Mouse (Mus musculus) limb, embryonic 14.5 days (tissue): ENCODE results near the gene Ikzf1. TPM values are rescaled to one million over a fixed set of nuclear protein-coding genes. Genes with fewer than 3 reads are reported as not detected.

Source experiments
- ATAC-seq: fragments of 200-750 bp; cut with Nextera tagmentation; 2 replicates; pipeline ENCODE4 v1.8.0; 2017; ENCODE audit warnings: low read depth, moderate number of reproducible peaks, moderate TSS enrichment; ENCODE audit not compliant: low FRiP score
- DNase-seq: peaks from one replicate; pipeline ENCODE4 v3.0.0-alpha.2; 2015; ENCODE audit warnings: low spot score
- H3K27ac ChIP-seq: fragments of 300-500 bp; sonication (generic); replicated peaks from 2 replicates; pipeline ENCODE4 v1.5.1; 2014; ENCODE audit warnings: low read depth, mild to moderate bottlenecking, low read length, moderate library complexity, mixed read lengths
- H3K27me3 ChIP-seq: fragments of 300-500 bp; sonication (generic); 2 replicates; pipeline ENCODE4 v1.6.1; 2014; ENCODE audit warnings: low read length, mixed read lengths; ENCODE audit not compliant: control insufficient read depth, insufficient read depth
- H3K36me3 ChIP-seq: fragments of 300-500 bp; sonication (generic); 2 replicates; pipeline ENCODE4 v1.6.1; 2014; ENCODE audit warnings: mild to moderate bottlenecking, low read length, moderate library complexity, mixed read lengths; ENCODE audit not compliant: control insufficient read depth, insufficient read depth
- H3K4me1 ChIP-seq: fragments of 300-500 bp; sonication (generic); 2 replicates; pipeline ENCODE4 v1.6.1; 2014; ENCODE audit warnings: antibody characterized with exemption, low read length, mixed read lengths; ENCODE audit not compliant: control insufficient read depth, insufficient read depth
- H3K4me2 ChIP-seq: fragments of 300-500 bp; sonication (generic); replicated peaks from 2 replicates; pipeline ENCODE4 v1.6.1; 2014; ENCODE audit warnings: low read depth, mild to moderate bottlenecking, low read length, moderate library complexity; ENCODE audit not compliant: severe bottlenecking
- H3K4me3 ChIP-seq: fragments of 300-500 bp; sonication (generic); replicated peaks from 2 replicates; pipeline ENCODE4 v1.5.1; 2014; ENCODE audit warnings: low read length
- H3K9ac ChIP-seq: fragments of 300-500 bp; sonication (generic); 2 replicates; pipeline ENCODE4 v1.6.1; 2014; ENCODE audit warnings: mild to moderate bottlenecking, low read depth, low read length, moderate library complexity; ENCODE audit not compliant: severe bottlenecking
- H3K9me3 ChIP-seq: fragments of 300-500 bp; sonication (generic); 2 replicates; pipeline ENCODE4 v1.6.1; 2016; ENCODE audit warnings: low read length; ENCODE audit not compliant: control insufficient read depth
- POLR2A ChIP-seq: fragments of 200-500 bp; IDR thresholded peaks from 2 replicates; pipeline ENCODE4 v1.8.0; 2012; ENCODE audit warnings: inconsistent platforms, mild to moderate bottlenecking, moderate library complexity, borderline replicate concordance; ENCODE audit not compliant: insufficient read depth, insufficient read length; ENCODE audit errors: extremely low read depth
- WGBS: fragments of 180-500 bp; shearing (Covaris S2); extraction: QIAGEN DNeasy Blood & Tissue Kit; methylation state at CpG from one replicate; pipeline ENCODE4 v1.1.7; 2014; 5-methylcytosine and 5-hydroxymethylcytosine counted together
- polyA plus RNA-seq, 2 experiments: library from polyadenylated mRNA; depleted of rRNA in 1 of 2; stranded (reverse) in 1 of 2; unstranded in 1 of 2; fragments of >200 nt; fragmentation: Nextera tagmentation in 1 of 2; extraction: Ambion mirVana in 1 of 2; gene quantifications; 2 replicates each; pipeline versions ENCODE4 v1.2.1 to v1.2.3; 2012 to 2014

The Ikzf1 gene
- polyA plus RNA-seq, 2 experiments, result 3.5 to 5.0 TPM

DNA sequence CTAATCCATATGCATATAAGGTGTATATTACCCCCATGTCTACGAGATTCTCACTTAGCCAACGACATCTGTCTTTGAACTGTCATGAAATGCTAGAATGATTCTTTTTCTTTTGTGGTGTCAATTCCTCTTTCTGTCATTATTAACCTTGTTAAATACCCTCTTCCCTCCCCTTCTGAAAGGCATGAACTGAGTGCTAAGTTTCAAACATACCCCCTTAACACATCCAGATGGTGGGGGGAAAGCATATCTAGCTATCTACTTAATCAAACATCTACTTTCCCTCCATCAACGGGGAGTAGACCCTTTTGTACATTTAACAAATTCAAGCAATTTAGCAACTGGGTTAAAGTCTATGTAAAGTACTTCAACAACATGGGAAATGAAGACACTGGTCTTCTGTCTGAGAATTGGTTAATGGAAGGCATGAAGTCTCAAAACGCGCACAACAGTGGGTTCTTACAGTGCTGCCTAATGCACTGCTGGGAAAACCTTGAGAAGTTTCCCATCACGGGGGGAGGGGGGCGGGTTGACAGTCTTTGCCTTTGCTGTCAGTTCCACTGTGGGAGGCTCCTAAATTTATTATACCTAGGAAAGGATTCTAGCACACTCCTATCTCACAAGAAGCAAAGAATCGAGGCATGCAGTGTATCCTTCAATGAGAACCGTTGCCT is 8.6 kb upstream of the Ikzf1 start:
- Histone ChIP-seq H3K9me3 (no peaks in the 10 kb centered on the region), H3K9ac (no peak overlapping the region), H3K27ac (no peak overlapping the region), H3K36me3 (no peaks in the 10 kb centered on the region), H3K4me3 (no peak overlapping the region), H3K4me1 (no peaks in the 10 kb centered on the region), H3K4me2 (no peak overlapping the region), H3K27me3 (no peaks in the 10 kb centered on the region)
- ATAC-seq (no peak), DNase-seq (no peak)
- WGBS, result 81% methylated on average over 9 of the region's 9 CpGs
- no peak for TF ChIP-seq POLR2A

DNA sequence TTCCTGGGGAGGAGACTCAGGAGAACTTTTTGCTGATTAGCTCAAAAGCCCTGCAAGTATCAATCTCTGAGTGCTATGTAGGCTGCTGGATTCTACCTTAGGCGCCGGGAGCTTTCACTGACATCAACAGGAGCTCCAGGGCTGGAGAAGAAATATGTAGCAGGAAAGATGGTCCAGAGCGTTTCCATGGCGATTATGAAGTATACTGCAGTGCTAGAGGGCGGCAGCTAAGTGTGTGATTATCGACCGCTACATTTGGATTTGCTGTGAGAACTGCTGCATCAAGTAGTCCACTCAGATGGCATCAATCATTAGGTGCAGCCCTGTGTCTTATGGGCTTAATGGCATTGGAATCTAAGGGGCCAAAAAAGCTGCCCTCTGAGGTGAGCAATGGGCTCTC is 7.6 kb upstream of the Ikzf1 start:
- Histone ChIP-seq H3K9me3 (no peaks in the 10 kb centered on the region), H3K4me1 (no peaks in the 10 kb centered on the region), H3K36me3 (no peaks in the 10 kb centered on the region), H3K9ac (no peak overlapping the region), H3K4me2 (no peak overlapping the region), H3K27ac (no peak overlapping the region), H3K4me3 (no peak overlapping the region), H3K27me3 (no peaks in the 10 kb centered on the region)
- WGBS, result 86% methylated on average over 7 of the region's 7 CpGs
- TF ChIP-seq POLR2A, result no peak
- ATAC-seq (no peak), DNase-seq (no peak)

GRCm38 (mm10) chr11:11678972-11679371 is 5.8 kb upstream of the Ikzf1 start:
- no peak for DNase-seq
- no peaks in the 10 kb centered on the region for H3K9me3 ChIP-seq
- H3K4me2 ChIP-seq, result no peak overlapping the region
- TF ChIP-seq POLR2A, result no peak
- H3K27me3 ChIP-seq, result peaks cover 5% of the 10 kb centered on the region
- 75% methylated on average over 6 of the region's 6 CpGs for WGBS
- no peak overlapping the region for H3K9ac ChIP-seq
- H3K27ac ChIP-seq, result no peak overlapping the region
- H3K4me3 ChIP-seq, result no peak overlapping the region
- no peaks in the 10 kb centered on the region for H3K4me1 ChIP-seq
- ATAC-seq, result no peak
- no peaks in the 10 kb centered on the region for H3K36me3 ChIP-seq

DNA sequence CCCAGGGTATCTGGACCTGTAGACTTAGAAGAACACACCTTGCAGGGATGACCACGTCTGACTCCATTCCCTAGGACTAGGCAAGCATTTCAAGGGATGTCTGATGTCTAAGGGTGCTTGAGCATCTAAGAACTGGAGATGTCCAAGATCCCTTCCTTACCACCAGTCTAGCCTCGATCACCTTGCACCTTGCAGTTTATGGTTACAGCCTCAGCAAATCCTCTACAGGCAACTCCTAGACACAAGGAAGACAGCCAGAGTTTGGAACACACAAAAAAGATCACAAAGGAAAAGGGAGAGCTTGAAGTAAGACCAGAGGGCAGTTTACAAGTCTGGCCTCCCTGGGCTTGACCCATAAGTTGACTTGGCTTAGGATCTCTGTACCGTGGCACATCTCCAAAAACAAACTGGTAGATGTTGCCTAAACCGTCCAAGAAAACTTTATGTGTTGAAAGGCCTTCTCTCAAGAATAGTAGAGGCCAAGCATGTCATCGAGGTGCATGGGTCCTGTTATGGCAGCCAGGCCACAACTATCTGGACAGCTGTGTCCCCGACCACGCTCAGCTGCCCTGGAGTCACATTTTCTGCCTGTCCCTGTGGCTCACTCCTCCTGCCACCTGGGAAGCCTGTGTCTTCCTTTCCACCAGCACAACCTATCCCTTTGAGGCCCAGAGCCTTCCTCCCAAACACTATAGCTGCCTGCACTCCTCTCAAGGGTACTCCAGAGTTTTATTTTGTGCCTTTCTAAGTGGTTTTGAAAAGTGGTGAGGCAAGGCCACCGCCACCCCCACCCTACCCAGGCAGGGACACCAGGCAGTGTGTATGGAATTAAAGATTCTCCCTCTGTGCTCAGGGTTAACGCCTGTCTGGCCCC is 510 bp upstream of the Ikzf1 start:
- 71% methylated on average over 9 of the region's 9 CpGs for WGBS
- no peak for DNase-seq
- Histone ChIP-seq H3K36me3 (no peaks in the 10 kb centered on the region), H3K9me3 (no peaks in the 10 kb centered on the region), H3K9ac (no peak overlapping the region), H3K4me3 (no peak overlapping the region), H3K4me2 (no peak overlapping the region), H3K4me1 (0 out of 2 replicates have a peak, but pooled peaks cover 6% of the 10 kb centered on the region), H3K27ac (no peak overlapping the region), H3K27me3 (peaks cover 50% of the 10 kb centered on the region)
- TF ChIP-seq POLR2A, result no peak
- no peak for ATAC-seq

DNA sequence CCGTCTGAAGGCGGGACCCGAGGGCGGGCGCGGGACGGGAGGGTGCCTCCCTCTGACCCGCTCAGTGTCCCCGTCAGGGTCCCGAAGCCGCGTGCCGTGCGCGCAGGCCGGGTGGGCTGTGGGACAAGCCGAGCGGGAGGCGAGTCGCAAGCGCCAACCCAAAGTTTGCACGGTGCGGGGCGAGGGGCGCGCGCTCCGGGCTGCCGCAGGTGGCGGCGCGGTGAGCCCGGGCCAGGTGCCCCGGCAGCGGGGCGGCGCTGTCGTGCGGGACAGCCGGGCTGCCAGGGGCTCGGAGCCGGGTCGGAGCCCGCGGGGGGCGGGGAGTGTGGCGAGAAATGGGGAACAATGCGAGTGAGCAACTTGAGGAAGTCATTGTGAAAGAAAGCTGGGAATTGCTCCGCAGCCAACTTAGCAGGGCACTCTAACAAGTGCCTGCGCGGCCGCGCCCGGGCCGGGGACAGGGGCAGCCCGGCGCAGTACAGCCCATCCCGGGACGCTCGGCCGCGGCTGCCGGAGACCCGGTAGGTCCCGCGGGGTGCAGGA is 1.1 kb downstream of the Ikzf1 start:
- DNase-seq (no peak), ATAC-seq (peak; percentile 66)
- Histone ChIP-seq H3K9ac (peak overlapping the region; percentile 51), H3K27ac (no peak overlapping the region), H3K9me3 (no peaks in the 10 kb centered on the region), H3K27me3 (peaks cover 50% of the 10 kb centered on the region), H3K36me3 (no peaks in the 10 kb centered on the region), H3K4me2 (peak overlapping the region; percentile 98), H3K4me1 (0 out of 2 replicates have a peak, but pooled peaks cover 6% of the 10 kb centered on the region), H3K4me3 (peak overlapping the region; percentile 56)
- under 1% methylated on average over 51 of the region's 66 CpGs for WGBS
- TF ChIP-seq POLR2A, result no peak
